Mouse (Mus musculus) CH12.LX (cell line): ENCODE data around the gene Uvrag.

Experiments
- CTCF ChIP-seq, 2 experiments: IDR thresholded peaks in 1 of 2; conservative IDR thresholded peaks in 1 of 2; 2 replicates each; pipeline ENCODE4 v1.5.1; 2011 to 2012; ENCODE audit warnings: low read depth in 2 of 2, low read length in 2 of 2, improper control_type of control experiment in 1 of 2, inconsistent platforms in 1 of 2, mild to moderate bottlenecking in 1 of 2, moderate library complexity in 1 of 2
- EP300 ChIP-seq: IDR thresholded peaks from 2 replicates; pipeline ENCODE4 v1.6.1; 2011; ENCODE audit warnings: low read length, improper control_type of control experiment
- HCFC1 ChIP-seq: IDR thresholded peaks from 2 replicates; pipeline ENCODE4 v1.6.1; 2012; ENCODE audit warnings: low read depth, mild to moderate bottlenecking, inconsistent platforms, low read length, improper control_type of control experiment
- NELFE ChIP-seq: IDR thresholded peaks from 2 replicates; pipeline ENCODE4 v1.6.1; 2011; ENCODE audit warnings: low read depth, low read length, improper control_type of control experiment
- NRF1 ChIP-seq: IDR thresholded peaks from 2 replicates; pipeline ENCODE4 v1.6.1; 2014; ENCODE audit warnings: low read depth, mild to moderate bottlenecking, inconsistent platforms, low read length, improper control_type of control experiment, moderate library complexity
- POLR2A ChIP-seq: IDR thresholded peaks from 2 replicates; pipeline ENCODE4 v1.6.1; 2011; ENCODE audit warnings: low read depth, mild to moderate bottlenecking, improper control_type of control experiment, low read length
- POLR2AphosphoS2 ChIP-seq: IDR thresholded peaks from 2 replicates; pipeline ENCODE4 v1.6.1; 2011; ENCODE audit warnings: low read depth, low read length, improper control_type of control experiment
- SIN3A ChIP-seq: IDR thresholded peaks from 2 replicates; pipeline ENCODE4 v1.6.1; 2012; ENCODE audit warnings: low read length, improper control_type of control experiment, inconsistent platforms
- TBP ChIP-seq: conservative IDR thresholded peaks from 2 replicates; pipeline ENCODE4 v1.6.1; 2011; ENCODE audit warnings: low read depth, low read length, improper control_type of control experiment
- ZC3H11A ChIP-seq: IDR thresholded peaks from 2 replicates; pipeline ENCODE4 v1.6.1; 2012; ENCODE audit warnings: low read depth, mild to moderate bottlenecking, inconsistent platforms, low read length, improper control_type of control experiment

DNA sequence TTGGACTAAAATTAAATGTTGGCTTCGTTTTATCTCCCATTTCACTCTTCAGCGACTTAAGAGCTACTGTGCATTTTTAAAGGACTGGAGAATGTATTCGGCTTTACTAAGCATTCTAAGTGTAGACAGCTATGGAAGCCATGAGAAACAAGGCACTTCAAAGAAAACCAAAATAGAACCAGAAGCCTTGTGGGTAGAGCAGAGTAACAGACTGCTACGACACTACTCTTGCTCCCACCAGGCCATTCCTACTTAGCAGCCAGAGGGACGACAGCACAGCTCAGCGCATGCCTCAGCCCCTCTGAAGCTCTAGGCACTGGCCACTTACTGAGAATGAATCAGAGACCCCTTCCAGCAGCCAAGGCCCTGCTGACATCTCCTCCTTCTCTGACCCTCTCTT lies 155.5 kb downstream of the Uvrag start:
- TF ChIP-seq NELFE, result no peak
- no peak for TF ChIP-seq CTCF (conservative IDR thresholded peaks at IDR 0.05 in 1 of 2, IDR thresholded peaks at IDR 0.05 in 1 of 2; ENCODE audit: low read depth in 2 of 2, low read length in 2 of 2)
- TF ChIP-seq ZC3H11A, result no peak
- no peak for TF ChIP-seq POLR2A
- no peak for TF ChIP-seq EP300
- no peak for TF ChIP-seq NRF1
- TF ChIP-seq SIN3A, result no peak
- TF ChIP-seq POLR2AphosphoS2, result no peak
- no peak for TF ChIP-seq TBP
- no peak for TF ChIP-seq HCFC1
